Mouse (Mus musculus): Measurements from ENCODE around the gene Gm10135.

DNA sequence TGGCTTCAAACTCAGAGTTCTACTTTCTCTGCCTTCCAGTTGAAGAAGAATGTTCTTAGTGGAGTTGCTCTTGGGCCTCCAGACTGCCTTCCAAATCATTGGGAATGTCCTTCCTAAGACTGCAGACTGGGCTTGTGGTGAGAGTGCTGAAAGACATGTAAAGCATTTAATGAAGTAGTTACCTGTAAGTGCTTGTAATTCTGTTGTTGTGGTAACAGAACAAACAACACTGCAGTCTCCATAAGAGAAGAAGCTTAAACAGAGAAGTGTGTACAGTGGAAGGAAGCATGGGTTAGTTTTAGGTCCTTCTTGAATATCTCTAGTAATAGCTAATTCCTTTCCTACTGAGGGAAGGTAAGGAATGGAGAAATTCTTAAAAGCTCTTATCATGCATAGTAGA lies 47.4 kb downstream of the Gm10135 start:
- TF ChIP-seq POLR2A (IDR thresholded peaks at IDR 0.05; ENCODE audit: extremely low read depth, insufficient read depth, low read length): no peak
- no peak for TF ChIP-seq CTCF (IDR thresholded peaks at IDR 0.05; ENCODE audit: low read depth, low read length)

Measured in liver, adult 2 months (tissue).